Mouse (Mus musculus): ENCODE data around the gene Gm29866.
"Not testable (repeated sequence)": the region's sequence is repeated elsewhere in the genome, so short reads cannot be mapped to it uniquely, and the experiment has no call there.

Gm29866 gene

GRCm38 (mm10) chrY:20993557-20993956 is at the start of gene Gm29866:
TSS of gene Gm29866 (minus strand) at chrY:20993657.
- DNase-seq (ENCODE audit: extremely low spot score, low read depth, low spot score): not testable (repeated sequence)
